Mouse (Mus musculus): ENCODE data around the gene Cfap100.

DNA sequence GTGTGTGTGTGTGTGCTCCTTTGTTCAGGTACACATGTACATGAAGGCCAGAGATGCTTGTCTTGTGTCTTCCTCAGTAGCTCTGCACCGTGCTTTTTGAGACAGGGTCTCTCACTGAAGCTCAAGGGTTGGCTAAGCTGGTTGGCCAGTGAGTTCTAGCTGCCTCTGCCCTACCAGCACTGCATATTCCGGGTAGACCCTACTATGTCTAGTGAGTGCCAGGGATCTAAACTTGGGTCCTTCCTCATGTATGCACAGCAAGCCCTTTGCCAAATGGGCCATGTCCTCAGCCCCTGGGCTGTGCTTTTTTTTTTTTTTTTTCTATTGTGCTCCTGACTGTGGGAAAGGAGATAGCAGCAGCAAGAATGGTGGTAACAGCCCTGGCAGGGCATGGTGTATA, 41.7 kb upstream of the Cfap100 start:
- TF ChIP-seq CTCF (conservative IDR thresholded peaks at IDR 0.05; ENCODE audit: low read length): no peak
- no peak for TF ChIP-seq POU5F1 (IDR thresholded peaks at IDR 0.05; ENCODE audit: borderline replicate concordance, low read length)

Data from E14TG2a.4 (cell line).